Mouse (Mus musculus) urinary bladder, postnatal 14 days (tissue): ENCODE results near the gene Sertad2.

Experiments
- DNase-seq: peaks from one replicate; pipeline ENCODE4 v3.0.0; 2021; ENCODE audit warnings: low spot score

Gene Sertad2

GRCm38 (mm10) chr11:20644872-20645271 lies 101.8 kb downstream of the Sertad2 start:
- DNase-seq = no peak

GRCm38 (mm10) chr11:20645521-20645920 lies 102.5 kb downstream of the Sertad2 start:
- no peak for DNase-seq

DNA sequence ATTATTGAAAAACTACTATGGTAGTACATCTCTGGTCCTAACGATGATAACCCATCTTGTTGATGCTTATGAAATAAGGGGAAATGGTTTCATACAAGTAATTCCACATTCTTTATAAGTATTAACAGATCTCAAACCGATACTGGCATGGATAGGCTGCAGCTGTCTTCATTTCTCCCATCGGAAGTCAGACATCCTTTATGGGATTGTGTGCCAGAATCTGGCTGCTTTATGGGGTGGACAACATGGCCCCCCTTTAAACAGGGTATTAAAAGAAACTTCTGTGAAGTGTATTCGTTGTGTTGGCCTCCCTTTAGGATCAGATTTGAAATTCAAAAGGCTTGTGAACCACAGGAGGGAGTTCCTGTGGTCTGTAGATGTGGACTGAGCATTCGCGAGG lies 103.1 kb downstream of the Sertad2 start:
- DNase-seq = no peak

DNA sequence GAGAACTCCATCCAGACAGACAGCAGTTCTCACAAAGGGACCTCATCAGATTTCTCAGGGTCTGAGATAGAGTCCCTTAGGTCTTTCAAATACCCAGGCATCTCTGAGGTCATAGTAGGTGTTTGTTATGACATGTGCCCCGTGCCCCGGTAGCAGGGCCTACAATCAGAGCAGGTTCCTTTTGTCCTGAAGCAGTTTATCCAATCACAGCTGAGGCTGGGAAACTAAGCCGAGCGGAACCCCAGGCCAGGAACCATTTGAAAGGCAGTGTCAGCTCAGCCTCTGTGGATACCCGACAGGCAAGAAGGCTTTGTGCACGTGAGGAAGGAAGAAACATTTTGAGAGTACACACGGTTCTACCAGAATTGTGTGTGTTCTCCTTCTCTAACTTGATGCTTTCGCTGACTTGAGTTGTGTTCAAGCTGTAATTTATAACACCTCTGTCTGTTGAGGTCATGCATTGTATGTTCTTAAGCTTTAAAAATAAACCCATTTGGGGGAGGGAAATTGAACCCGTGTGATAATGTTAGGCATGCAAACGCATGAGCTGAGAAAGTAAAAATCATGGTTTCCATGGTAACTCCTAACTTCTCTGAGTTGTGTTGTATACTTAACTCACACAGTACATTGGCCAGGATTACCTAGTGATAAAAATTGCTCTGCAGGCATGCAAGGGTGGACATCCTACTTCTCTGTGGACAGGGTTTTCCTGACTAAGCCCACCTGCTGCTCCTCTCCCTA lies 104.1 kb downstream of the Sertad2 start:
- no peak for DNase-seq

DNA sequence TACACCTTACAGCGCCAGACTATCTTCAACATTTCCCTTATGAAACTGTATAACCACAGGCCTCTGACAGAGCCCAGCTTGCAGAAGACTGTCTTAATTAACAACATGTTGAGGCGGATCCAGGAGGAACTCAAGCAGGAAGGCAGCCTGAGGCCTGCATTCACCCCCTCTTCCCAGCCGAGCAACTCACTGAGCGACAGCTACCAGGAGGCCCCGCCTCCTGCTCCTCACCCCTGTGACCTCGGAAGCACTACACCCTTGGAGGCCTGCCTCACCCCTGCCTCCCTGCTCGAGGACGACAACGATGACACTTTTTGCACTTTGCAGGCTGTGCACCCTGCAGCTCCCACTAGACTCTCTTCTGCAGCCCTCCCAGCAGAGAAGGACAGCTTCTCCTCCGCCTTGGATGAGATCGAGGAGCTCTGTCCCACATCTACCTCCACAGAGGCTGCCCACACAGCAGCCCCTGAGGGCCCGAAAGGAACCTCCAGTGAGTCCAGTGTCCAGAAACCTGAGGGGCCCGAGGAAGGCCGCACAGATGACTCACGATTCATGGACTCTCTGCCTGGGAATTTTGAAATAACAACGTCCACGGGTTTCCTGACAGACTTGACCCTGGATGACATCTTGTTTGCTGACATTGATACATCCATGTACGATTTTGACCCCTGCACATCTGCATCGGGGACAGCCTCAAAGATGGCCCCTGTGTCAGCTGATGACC lies 105.0 kb downstream of the Sertad2 start:
- DNase-seq = peak; percentile 46

DNA sequence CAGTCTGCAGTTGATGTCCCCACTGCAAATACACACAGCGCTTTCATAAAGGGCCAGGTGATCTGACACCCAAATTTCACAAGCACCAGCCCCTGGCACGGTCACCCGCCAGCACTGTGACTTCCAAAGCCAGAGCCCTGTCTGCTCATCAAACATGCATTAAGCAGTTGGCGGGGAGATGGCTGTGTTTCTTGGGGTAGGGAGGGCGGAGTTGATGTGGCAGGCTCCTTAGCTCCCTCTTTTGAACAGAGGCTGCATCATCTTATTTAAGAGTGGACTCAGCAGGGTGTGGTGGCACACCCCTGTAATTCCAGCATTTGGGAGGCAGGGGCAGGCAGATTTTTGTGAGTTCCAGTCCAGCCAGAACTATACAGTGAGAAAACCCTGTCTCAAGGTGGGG lies 106.4 kb downstream of the Sertad2 start:
- no peak for DNase-seq

DNA sequence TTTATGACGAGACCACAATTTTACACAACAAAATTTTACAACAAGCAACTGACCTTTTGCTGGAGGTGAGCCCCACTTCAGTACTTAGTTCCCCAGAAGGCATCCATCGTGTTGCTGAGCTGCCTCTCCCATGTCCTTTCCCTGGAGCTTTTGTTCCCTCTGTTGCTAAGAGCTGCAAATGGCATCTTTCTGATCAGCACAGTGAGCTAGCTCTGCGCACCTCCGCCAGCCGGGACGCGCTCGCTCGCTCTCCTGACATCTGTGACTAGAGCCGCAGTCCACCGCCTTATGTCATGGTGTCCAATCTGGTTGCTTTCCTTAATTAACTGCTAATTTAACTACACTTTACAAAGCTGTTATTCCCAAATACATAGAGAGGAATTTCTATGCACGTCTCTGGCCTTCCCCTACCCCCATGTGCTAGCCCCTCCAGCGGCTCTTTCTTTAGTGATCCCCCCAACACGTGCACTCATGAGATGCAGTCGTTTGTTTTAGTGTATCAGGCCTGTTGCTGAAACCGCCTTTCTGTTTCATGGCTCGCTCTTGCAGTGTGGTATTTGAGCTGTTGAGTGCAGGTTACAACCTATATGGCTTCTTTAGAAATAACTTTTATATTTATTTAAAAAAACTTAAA lies 107.1 kb downstream of the Sertad2 start:
- DNase-seq = no peak

GRCm38 (mm10) chr11:20651166-20651565 lies 108.1 kb downstream of the Sertad2 start:
- DNase-seq = no peak

DNA sequence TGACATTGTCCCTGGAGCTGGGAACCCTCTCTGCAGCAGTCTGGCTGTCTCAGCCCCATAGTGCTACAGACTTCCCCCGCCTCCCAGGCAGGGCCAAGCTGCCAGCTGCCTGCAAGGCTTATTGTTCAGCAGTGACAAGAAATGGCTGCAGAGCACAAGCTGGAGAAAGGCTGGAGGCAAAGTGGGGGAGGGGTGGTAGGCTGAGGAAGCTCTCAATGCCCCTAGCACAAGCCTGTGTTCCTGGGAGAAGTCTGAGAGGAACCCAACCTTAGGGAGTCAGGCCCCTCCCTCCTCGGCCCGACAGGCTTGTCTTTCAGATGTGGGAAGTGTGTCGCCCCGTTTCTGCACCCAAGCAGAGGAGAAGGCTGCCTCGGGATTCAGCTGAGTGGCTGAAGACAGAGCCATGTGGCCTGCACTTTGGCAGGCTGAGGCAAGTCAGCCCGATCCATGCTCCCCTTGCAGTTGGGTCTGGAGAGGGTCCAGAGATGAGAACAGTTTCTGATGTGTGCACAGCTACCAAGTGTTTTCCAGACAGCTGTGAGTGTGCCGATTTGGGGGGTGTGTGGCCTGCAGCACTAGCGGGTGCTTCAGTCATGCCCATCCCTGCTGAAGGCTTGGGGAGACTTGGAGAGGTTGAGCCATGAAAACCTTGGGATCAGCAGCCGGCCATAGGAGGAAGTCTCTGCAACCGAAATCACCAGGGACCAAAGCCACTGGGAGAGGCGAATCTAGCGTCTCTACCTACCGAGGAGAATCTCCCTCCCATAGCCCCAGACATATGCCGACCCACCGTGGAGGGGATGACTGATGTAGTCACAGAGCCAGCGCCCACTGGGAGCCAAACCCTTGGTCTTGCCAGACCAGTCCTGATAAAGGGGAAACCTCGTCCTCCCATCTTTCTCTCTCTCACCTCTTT lies 113.0 kb downstream of the Sertad2 start:
- DNase-seq = peak; percentile 22

DNA sequence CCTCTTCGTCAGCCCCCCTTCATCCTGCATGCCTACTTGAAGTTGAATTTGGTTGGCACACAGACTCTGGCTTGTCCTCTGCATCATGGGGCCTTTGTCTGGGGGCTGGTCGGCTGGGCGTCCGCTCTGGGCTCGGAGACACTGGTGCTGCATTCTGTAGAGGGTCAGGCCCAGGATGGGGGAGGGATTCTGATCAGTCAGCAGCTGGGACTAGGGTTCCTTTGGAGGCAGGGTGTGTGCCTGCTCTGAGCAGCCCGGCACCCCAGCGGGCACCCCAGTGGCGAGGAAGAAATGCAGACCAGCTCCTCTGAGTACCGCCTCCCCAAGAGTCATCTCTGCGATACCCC lies 113.6 kb downstream of the Sertad2 start:
- no peak for DNase-seq

DNA sequence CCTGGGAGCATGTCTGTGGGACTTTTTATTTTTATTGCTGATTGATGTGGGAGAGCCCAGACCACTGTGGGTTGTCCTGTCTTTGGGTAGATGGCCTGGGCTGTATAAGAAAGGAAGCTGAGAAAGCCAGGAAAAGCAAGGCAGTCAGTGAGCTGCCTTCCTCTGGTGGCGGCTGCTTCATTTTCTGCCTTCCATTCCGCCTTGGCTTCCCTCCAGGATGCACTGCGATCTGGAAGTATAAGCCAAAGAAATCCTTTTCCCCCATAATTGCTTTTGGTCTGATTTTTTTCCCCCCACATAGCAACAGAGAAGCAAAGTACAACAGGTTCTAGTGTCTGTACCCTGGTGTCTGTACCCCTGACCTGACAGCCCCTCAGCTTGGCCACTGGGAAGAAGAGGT lies 116.0 kb downstream of the Sertad2 start:
- no peak for DNase-seq

GRCm38 (mm10) chr11:20660111-20661097 lies 117.4 kb downstream of the Sertad2 start:
- DNase-seq = peak; percentile 28

DNA sequence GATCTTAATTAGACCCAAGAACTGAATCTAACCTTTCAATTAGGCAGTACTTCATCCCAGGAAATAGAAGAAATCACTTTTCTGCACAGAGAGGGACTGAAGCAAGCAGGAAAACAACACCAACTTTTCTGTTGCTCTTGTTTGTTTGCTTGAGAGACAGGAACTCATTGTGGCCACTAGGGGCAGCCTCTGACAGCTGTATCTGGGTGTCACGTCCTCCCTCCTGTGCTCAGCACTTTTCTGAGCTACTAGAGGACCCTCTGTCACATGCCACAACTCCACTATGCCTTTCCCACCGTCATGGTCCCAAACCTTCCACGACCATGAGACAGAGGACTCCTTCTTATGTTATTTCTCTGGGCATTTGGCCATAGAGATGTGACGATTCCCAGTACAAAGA lies 118.6 kb downstream of the Sertad2 start:
- peak; percentile 29 for DNase-seq

GRCm38 (mm10) chr11:20662811-20663210 lies 119.8 kb downstream of the Sertad2 start:
- peak; percentile 19 for DNase-seq

DNA sequence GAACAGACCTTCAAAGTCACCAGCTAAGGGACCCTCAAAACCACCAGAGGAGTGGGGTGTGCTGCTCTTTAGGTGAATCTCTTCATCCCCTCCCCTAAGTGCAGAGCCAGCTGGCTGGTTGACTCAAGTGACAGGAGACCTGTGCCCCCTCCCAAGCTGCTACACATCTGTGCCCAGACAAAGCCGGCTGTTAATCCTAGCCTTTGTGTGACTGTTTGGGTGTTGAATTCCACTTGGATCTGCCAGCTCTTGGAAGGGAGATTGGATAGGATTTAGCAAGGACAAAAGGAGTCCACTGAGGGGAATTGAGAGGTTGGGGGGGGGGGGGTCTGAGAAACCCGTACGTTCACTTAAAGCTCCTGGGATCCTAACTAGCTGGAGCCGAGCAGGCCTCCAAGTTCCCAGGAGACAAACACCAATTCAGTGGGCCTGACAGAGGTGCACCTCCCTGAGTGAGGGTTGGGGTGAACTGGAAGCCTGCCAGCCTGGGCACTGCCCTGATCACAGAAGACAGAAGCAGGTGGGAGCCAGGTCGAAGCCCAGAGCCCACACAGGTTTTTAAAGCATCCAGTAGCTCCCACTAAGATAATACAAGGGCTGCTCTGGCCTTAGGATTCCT lies 120.6 kb downstream of the Sertad2 start:
- no peak for DNase-seq

DNA sequence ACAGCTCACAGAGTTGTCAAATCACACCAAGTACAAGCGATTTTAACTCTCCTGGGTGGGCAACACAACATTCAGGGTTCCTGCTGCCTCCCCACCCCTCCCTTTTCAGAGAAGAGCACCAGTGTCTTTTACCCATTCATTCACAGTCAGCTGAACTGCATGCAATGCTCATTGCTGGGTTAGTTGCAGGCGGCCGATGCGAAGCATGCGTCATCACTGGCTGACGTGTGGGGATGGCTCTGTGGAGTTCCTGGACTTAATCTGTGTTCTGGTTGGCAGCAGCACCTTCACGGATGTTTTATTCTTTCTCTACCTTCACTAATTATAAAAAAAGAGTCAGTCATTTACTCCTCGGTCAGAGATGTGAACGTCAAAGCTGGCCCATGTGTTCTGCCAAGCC lies 121.8 kb downstream of the Sertad2 start:
- DNase-seq = no peak

GRCm38 (mm10) chr11:20671789-20672392 lies 128.8 kb downstream of the Sertad2 start:
- no peak for DNase-seq

GRCm38 (mm10) chr11:20672513-20672912 lies 129.5 kb downstream of the Sertad2 start:
- DNase-seq = peak; percentile 16

GRCm38 (mm10) chr11:20679396-20679795 lies 136.3 kb downstream of the Sertad2 start:
- no peak for DNase-seq

DNA sequence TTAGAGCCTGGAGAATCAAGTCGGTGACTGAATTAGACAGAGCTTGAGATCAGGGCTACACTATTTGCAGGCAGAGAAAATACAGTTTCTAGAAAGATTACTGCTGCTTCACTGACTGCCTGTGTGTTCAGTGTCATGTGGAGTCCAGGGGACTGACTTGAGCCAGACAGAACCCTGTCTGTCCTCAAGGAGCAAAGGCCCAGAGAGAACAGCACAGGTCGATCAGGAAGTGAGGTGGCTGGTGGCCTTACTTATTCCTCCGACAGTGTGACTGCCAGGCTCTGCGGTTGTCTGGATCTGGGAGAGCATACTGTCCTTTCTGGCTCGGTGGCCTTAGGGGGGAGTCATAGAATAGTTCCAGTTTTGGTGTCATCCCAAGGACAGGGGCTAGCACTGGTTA lies 137.7 kb downstream of the Sertad2 start:
- DNase-seq = no peak
